Mouse (Mus musculus): ENCODE measurements around the gene Mettl17.

- TF ChIP-seq FLI1 (IDR thresholded peaks at IDR 0.05; ENCODE audit: low read length) (no peak), GATA1 (IDR thresholded peaks at IDR 0.05; ENCODE audit: borderline replicate concordance, low read length) (no peak)
Measured at GRCm38 (mm10) chr14:51883527-51884030, 1.1 kb upstream of the Mettl17 start.
